Mouse (Mus musculus) cerebellum, adult 9-10 months (tissue): ENCODE data around the gene Blm.

Experiments
- DNase-seq: peaks from one replicate; pipeline ENCODE4 v3.0.0; 2022

The Blm gene

DNA sequence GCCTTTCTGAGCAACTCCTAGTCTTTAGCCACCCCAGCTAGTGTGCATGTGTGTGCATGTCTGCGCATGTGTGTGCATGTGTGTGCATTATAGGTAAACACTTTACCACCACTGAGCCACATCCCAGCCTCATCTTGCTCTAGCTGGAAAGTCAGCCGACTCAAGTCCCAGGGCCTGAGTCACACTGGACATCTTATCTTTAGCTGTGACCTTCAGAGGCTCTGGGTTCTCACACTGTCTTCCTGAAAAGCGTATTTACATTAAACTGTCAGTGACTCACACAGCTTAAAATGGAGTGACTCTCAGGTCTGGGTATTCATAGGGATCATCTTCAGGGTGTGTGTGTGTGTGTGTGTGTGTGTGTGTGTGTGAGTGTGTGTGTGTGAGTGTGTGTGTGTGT lies 99.3 kb downstream of the Blm start:
- no peak for DNase-seq

DNA sequence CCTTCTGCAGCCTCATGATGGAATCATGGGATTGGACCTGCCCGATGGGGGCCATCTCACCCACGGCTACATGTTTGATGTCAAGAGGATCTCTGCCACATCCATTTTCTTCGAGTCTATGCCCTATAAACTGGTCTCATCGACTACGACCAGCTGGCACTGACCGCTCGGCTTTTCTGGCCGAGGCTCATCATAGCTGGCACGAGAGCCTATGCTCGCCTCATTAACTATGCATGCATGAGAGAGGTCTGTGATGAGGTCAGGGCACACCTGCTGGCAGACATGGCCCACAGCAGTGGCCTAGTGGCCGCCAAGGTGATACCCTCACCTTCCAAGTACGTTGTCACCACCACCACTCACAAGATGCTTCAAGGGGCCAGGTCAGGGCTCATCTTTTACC lies 105.3 kb downstream of the Blm start:
- no peak for DNase-seq

DNA sequence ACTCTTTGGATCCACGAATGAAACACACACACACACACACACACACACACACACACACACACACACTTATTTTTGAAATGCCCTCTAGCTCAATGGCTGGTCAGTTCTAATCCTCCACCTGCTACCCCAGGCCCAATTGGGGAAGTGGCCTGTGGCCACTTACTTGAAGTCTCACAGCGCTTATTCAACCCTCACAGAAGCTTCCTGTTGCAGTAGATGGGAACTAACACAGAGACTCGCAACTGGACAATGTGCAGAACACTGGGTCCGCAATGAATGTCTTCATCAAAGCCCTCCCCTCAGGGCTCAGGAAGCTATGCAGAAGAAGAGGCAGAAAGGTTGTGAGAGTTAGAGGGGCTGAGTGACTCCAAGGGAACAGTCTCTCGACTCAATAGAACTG lies 107.2 kb downstream of the Blm start:
- DNase-seq: no peak

DNA sequence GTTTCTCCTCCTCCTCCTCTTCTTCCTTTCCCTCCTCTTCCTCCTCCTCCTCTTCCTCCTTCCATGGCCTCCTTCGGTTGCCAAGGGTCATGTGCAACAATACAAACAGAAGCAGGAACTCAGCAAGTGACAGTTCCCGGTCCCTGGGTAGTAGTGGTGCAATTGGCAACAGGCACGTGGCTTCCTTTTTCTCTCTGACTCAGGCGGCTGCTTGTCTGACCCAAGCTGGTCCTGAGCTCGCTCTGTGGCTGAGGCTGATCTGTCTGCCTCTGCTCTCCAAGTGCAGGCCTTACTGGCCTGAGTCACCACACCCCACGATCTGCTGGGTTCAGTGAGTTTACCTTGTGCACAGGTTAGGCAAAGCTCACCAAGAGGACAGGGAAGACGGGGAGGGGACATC lies 108.6 kb downstream of the Blm start:
- no peak for DNase-seq

DNA sequence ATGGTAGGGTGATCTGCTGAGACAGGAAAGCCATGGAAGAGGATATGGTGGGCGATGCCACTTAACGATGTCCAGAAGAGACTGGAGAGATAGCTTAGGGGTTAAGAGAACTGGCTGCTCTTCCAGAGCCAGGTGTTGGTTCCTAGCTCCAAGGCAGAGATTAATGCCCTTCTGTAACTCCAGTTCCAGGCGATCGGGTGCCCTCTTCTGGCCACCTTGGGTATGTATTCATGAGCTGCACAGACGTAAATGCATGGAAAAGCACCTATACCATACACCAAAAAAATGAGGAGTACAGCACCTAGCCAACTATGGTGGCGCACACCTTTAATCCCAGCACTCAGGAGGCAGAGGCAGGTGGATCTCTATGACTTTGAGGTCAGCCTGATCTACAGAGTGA lies 110.2 kb downstream of the Blm start:
- no peak for DNase-seq

DNA sequence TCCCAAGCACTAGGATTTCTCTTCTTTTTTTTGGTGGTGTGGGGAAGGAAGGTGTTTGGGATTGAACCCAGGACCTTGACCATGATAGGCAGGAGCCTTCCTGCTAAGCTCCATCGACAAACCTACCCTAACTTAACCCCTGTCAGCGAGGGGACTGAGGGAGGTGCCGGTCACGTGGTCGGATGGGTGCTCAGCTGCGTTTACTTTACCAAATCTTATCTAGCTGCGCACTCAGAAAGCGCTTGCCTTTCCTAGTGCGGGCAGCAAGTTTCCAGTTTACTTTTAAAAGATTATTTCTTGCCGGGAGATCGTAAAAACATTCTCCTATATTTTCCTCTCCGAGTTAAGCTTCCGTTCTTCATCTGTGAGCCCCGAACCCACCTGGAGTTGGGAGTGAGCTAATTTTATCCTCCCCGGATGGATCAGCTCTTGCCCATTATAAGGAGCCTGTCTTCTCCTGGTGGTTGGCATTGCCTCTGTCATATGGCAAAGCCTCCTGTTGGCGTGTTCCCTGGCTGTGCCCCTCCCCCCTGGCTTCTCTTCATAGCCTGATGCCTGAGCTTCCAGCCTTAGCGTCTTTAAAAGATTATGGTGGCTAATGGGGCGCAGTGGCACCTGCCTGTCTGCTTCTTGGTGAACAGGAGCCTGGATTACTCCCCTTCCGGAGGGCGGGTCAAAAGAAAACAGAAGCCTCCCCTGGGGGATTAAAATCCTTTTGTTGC lies 112.0 kb downstream of the Blm start:
- peak; percentile 74 for DNase-seq

DNA sequence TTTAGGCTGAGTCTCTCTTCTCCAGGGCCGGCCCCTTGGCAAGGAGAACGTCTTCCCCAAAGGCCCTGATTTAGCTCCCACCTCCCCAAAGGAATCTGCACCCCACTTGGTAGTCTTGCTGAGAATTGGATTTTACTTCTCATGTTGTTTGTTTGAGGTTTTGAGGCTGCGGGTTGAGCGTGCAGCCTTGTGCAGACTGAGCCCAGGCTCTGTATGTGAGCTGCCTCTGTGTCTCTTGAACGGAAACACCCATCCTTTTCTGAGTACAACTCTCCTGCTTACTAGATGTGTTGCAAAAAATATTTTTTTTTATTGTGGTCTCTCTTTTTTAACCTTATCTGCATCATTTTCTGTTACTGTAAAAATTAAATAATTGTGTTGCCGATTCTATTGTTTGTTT lies 113.3 kb downstream of the Blm start:
- no peak for DNase-seq

DNA sequence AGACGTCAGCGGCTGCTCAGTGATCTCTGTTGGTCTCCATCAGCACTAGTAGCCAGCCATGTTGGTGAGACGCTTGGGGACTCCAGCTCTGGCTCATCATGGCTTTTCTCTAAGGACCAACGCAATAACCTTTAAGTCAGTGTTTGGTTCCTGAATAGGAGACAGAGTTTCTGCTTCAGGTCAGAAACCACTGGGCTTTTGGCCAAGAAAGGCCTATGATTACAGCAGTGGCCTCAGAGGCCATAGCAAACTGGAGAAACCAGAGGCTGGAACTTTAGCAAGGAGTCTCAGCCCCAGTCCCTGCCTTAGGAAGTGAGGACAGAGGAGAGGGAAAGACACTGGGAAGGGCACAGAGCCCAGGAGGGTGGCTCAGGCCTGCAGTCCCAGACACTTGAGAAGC lies 114.3 kb downstream of the Blm start:
- DNase-seq: no peak

DNA sequence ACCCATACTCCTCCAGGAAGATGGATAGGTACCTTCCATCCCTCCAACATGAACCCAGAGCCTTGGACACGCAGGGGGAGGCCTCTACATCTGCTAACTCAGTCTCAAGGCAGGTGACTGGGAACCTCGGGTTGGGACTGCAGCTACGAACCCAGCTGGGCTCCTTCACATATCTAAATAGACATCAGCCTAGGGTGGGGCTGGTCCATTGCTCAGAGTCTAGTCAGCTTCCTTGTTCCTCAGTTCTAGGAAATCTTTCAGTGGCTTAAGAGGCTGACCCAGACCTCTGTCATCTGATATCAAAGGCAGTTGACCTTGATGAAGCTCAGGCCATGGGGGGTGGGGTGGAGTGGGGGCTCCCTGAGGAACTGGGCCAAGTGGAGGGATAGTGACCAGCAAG lies 115.6 kb downstream of the Blm start:
- no peak for DNase-seq

DNA sequence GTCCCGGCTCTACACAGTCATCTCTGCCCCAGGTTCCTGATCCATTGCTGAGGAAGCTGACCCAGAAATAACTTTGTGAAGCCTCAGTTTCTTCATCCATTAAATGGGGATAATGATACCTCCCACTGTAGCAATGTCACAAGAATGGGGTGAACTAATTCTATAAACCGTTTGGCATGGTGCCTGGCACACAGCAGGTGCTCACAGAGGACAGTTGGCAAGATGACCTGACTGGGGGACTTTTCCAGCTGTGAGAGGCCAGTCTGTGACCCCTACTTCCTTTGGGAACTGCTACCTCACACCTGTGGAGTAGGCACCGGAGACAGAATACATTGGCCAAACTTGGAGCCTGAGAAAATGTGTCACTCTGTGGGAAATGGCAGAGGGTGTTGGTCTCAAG lies 116.9 kb downstream of the Blm start:
- no peak for DNase-seq

DNA sequence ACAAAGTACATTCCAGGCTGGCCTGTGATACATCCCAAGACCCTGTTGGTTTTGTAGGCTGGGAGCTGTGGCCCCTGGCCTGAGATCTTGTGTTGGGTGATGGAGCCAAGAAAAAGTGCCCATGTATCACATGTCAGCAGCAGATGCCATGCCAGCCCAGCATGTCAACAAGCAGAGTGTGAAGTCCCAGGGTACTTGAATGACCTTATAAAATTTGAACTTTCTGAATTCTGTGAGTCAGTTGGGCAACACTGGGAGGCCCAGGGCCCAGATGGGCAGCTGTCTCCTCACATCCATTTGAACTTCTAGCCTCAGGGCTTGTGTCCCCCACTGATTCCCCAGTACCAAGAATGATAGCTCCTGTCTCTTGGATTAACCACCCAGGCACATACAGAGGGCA lies 117.3 kb downstream of the Blm start:
- DNase-seq: no peak

DNA sequence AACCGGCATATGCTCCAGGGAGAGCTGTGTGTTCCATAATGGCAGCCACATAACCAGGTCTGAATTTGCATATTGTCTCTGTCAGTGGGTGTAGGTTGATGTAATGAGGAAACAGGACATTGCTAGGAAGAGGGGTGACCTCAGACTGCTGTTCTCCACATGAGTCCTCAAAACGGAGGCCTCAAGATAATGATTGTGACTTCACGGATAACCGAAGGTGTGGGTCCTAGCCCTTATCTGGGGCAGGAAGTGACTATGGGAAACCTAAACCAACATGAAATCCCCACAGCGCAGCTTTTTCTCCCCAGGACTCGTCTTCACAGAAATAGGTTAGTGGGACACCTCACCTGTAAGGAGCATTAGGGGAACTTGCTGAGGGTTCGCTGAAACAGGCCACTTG lies 118.0 kb downstream of the Blm start:
- no peak for DNase-seq

DNA sequence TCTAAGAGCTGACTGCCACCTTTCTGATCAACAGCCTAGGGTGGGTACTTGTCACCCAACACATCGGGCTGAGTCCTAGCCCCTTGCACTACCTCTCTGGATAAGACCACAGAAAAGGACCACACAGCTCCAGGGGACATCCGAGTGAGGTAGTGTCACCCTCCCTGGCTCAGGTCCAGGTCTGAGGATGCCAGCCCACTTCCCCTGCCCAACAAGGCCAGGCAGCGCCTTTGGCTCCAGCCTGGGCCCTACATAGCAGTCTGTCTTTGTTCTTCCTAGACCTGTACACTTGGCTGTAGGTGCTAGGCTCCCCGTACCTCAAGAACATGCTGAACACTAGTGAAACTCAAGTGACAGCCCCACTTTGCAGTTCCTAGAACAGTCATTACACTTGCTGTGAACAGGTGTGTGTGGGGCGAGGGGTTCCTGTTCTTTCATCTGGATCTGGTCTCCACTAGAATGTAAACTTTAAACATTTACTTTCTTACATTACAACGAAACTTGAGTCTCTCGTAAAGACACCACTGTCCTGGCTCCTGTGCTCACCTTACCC lies 120.5 kb downstream of the Blm start:
- no peak for DNase-seq

DNA sequence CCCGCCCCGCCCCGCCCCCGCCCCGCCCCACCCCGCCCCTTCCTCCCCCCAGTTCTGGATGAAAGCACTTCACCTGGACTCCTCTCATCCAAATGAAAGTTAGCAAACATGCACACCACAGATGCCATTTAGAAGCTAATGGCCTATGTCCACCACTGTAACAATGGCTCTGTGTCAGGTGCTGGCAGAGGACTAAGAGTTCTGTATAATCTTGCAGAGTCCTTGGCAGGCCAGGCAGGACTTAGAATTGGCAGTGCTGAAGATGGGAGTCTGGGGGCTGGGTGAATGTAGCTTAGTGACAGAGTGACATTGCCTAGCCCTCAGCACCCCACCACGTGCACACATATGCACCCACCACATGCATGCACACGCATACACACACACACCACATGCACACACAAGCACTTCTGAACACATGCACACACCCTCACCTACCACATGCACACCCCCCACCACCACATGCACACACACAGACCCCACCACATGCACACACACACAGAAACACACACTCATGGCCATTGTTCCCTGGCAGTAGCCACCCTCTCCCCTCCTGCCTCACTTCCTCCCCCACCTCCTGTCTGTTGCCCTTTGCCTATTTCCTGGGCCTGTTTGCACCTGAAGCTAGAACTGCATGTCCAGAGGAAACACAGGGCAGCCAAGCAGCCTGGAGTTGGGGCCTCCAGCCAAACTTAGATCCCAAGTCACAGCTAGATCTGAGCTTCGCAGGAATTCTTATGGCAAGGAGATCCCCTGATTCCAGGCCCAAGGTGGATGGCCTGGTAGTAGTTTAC lies 121.2 kb downstream of the Blm start:
- no peak for DNase-seq

DNA sequence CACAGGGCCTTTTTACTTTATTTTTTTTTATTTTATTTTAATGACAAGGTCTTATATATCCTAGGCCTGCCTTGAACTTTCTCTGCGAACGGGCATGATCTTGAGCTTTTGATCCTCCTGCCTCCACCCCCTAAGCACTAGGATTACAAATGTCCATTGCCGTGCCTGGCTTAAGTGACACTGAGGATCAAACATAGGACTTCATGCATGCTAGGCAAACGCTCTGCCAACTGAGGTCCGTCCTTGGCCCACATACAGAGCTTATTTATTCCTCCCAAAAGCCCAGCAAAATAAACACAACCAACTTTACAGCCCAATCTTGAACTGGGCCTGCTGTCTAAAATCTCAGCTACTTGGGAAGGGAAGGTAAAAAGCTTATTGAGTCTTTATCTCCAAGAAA lies 122.1 kb downstream of the Blm start:
- DNase-seq: no peak

DNA sequence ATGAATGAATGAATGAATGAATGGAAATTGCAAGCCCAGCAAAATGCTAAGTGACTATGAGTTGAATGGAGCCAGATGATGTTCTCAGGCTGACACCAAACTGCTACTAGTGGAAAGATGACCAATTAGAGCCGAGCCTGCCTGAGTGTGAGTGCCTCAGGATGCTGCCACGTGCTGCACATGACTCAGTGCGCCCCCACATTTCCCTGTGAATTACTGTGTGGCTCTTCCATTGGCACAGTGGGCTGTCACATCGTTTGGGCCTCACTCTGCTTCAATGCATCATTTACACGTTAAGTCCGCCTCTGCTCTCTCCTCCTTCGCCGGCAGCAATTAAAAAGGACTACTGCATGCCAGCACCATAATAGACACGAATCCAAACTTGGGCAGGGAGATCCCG lies 122.6 kb downstream of the Blm start:
- DNase-seq: no peak

DNA sequence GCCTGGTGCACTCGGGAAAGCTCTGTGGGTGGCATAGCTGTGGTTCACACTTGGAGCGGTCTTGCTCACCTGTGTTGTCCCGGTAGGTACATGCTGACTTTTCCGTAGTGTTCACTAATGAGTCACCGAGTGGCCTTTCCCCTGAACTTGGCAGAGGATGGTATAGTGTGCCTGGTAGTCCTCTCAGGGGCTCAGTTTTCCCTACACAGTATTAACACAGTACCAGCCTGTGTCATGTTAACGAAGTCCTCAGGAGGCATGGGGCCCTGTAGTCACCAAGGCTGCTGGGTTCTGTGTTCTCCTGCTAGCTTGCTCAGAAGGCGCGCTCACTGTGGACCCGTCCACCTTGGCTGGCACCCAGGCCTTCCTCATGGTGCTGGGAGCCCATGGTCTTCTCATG lies 124.5 kb downstream of the Blm start:
- DNase-seq: no peak

DNA sequence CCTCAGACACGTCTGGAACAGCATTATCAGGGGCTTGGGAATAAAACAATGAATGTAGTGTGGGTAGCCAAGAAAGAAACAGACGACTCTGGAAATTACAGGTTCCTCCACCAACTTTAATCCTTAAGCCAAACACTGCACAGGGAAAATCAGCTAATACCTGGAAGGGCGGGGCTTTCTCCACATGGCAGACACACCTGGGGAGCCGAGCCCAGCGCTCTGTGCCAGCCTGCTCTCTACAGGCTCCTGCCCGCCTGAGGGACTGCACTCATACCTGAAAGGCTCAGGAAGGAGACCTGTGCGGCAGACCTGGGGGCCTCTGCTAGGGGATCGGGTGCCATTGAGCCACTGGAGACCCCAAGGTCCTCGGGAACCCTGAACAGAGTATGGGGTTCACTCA lies 127.2 kb downstream of the Blm start:
- DNase-seq: no peak

DNA sequence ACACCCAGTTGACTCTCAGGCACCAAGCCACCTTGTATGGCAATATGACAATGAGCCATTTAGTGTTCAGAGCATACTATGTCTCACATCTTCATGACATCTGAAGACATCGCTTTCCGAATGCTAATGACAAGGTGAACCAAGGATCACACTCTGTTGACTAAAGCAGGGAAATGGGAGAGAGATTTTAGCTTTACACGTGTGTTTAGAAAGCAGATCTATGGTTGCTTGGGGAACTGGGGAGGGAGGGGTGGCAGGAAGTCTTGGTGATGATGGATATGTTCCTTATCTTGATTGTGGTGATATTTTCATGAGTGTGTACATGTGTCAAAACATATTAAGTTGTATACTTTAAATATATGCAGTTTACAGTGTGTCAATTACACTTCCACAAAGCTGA lies 128.7 kb downstream of the Blm start:
- DNase-seq: no peak

DNA sequence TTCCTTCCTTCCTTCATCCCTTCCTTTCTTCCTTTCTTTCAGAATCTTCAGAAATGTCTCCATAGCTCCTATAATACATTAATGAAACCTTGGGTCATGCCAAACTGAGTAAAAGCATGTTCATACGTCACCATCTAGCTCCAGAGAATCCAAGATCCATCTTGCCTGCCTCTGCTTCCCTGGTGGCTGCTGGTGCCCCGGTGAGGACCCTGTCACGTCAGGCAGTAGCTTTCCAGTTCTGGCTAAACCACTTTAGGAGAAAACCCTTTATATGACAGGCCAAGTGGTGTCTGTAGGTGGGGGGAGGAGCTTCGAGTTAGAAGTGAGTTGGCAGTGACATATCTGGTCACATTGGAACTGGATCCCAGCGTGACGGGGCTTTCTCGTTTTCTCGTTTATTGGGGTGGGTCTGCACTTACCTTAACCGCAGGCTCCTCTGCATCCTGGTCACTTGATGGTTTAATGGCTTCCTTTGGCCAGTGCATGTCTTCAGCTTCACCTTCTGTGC lies 129.7 kb downstream of the Blm start, which contains the start of gene Furin:
Gene Furin, minus strand, starts transcription at position 249 of the 508 bp plus-strand sequence.
- DNase-seq: no peak
